Mouse (Mus musculus) heart, adult 2 months (tissue): ENCODE measurements around the gene Fgr.

Experiments
- CTCF ChIP-seq: fragments of 200-600 bp; IDR thresholded peaks from 2 replicates; pipeline ENCODE4 v1.8.1; 2022; ENCODE audit warnings: antibody characterized with exemption, mild to moderate bottlenecking, moderate library complexity
- POLR2A ChIP-seq: fragments of 200-500 bp; IDR thresholded peaks from 2 replicates; pipeline ENCODE4 v1.6.1; 2011; ENCODE audit warnings: mild to moderate bottlenecking, low read depth, low read length, control low read depth; ENCODE audit not compliant: insufficient read depth

- TF ChIP-seq CTCF (no peak), POLR2A (no peak)
Measured at GRCm38 (mm10) chr4:133027721-133028120, 53.8 kb downstream of the Fgr start.
